Mouse (Mus musculus) neural tube, embryonic 13.5 days (tissue): ENCODE data around the gene Gm42742. TPM values are rescaled to one million over a fixed set of nuclear protein-coding genes. Genes with fewer than 3 reads are reported as not detected.

Source experiments
- ATAC-seq: fragments of 200-750 bp; cut with Nextera tagmentation; 2 replicates; pipeline ENCODE4 v1.8.0; 2017; ENCODE audit warnings: low read depth, mild to moderate bottlenecking, moderate TSS enrichment, moderate library complexity
- H3K27ac ChIP-seq: fragments of 300-500 bp; sonication (generic); replicated peaks from 2 replicates; pipeline ENCODE4 v1.5.1; 2015; ENCODE audit warnings: moderate library complexity, mild to moderate bottlenecking, inconsistent platforms
- H3K27me3 ChIP-seq: fragments of 300-500 bp; sonication (generic); 2 replicates; pipeline ENCODE4 v1.6.1; 2015; ENCODE audit warnings: mild to moderate bottlenecking, inconsistent platforms
- H3K36me3 ChIP-seq: fragments of 300-500 bp; sonication (generic); 2 replicates; pipeline ENCODE4 v1.6.1; 2015; ENCODE audit warnings: mild to moderate bottlenecking, inconsistent platforms
- H3K4me1 ChIP-seq: fragments of 300-500 bp; sonication (generic); replicated peaks from 2 replicates; pipeline ENCODE4 v1.6.1; 2015; ENCODE audit warnings: inconsistent platforms
- H3K4me2 ChIP-seq: fragments of 300-500 bp; sonication (generic); 2 replicates; pipeline ENCODE4 v1.6.1; 2015; ENCODE audit warnings: inconsistent platforms, mild to moderate bottlenecking, moderate library complexity
- H3K4me3 ChIP-seq: fragments of 300-500 bp; sonication (generic); 2 replicates; pipeline ENCODE4 v1.5.1; 2015; ENCODE audit warnings: mild to moderate bottlenecking, inconsistent platforms
- H3K9ac ChIP-seq: fragments of 300-500 bp; sonication (generic); 2 replicates; pipeline ENCODE4 v1.6.1; 2015; ENCODE audit warnings: moderate library complexity, mild to moderate bottlenecking, inconsistent platforms
- H3K9me3 ChIP-seq: fragments of 300-500 bp; sonication (generic); 2 replicates; pipeline ENCODE4 v1.6.1; 2016; ENCODE audit warnings: inconsistent platforms
- WGBS: fragments of 180-500 bp; shearing (Covaris S2); methylation state at CpG from one replicate; pipeline ENCODE4 v1.1.7; 2015; 5-methylcytosine and 5-hydroxymethylcytosine counted together
- polyA plus RNA-seq: library from polyadenylated mRNA; unstranded; fragments of >200 nt; fragmentation: Nextera tagmentation; extraction: Ambion mirVana; gene quantifications from 2 replicates; pipeline ENCODE4 v1.2.1, GENCODE M21; 2015

Gene Gm42742
- polyA plus RNA-seq, 1 experiment from 2014 or later, result 47.8 TPM

GRCm38 (mm10) chr7:127011051-127011450, 9.8 kb downstream of the Gm42742 start:
- no peak overlapping the region for H3K27ac ChIP-seq

DNA sequence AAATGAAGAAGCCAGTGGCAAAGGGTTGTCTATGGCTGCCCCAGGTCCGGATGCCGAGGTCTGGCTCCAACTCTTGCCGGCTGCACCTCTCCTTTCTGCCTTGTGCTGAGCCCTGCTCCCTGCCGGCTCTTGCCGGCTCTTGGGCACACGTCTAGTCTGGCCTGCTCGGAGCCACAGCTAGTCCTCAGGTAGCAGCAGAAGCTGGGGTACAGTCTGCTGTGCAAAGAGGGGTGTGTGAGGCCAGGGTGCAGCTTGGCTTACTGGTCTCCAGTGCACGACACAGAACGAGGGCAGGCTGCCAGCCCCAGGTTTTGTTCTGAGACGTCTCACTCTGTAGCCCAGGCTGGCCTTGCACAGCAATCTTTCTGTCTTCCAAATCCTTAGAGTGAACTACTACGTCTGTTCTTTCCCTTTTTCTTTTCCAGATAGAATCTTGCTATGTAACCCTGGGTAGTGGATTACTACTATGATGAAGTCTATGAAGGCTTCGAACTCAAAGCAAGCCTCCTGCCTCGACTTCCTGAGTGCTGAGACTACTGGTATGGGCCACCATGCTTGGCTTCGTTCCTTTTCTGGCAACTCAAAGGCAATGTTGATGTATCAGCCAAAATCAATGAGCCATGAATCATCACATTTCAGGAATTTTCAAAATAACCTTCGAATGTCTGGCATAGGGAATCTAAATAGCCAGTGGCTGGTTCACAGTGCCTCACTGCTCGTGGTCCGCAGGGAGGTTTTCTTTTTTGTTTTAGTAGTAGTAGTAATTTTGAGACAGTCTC, 11.4 kb downstream of the Gm42742 start:
- Histone ChIP-seq H3K4me1 (peaks cover 25% of the 10 kb centered on the region), H3K9ac (no peak overlapping the region), H3K4me3 (no peak overlapping the region), H3K36me3 (peaks cover 26% of the 10 kb centered on the region), H3K27ac (peak overlapping the region; percentile 63; the same call in 1 of the 2 replicates), H3K9me3 (no peaks in the 10 kb centered on the region), H3K4me2 (no peak overlapping the region), H3K27me3 (no peaks in the 10 kb centered on the region)
- 83% methylated on average over 17 of the region's 17 CpGs for WGBS
- no peak for ATAC-seq

More at GRCm38 (mm10) chr7:127011051-127011450, 9.8 kb downstream of the Gm42742 start:
- no peak for ATAC-seq
- 79% methylated on average over 2 of the region's 2 CpGs for WGBS
- no peak overlapping the region for H3K4me2 ChIP-seq
- peaks cover 38% of the 10 kb centered on the region for H3K36me3 ChIP-seq
- H3K27me3 ChIP-seq, result no peaks in the 10 kb centered on the region
- H3K4me1 ChIP-seq, result peaks cover 40% of the 10 kb centered on the region
- H3K9ac ChIP-seq, result no peak overlapping the region
- no peaks in the 10 kb centered on the region for H3K9me3 ChIP-seq
- no peak overlapping the region for H3K4me3 ChIP-seq

GRCm38 (mm10) chr7:127008239-127009019, 12.5 kb downstream of the Gm42742 start:
- Histone ChIP-seq H3K36me3 (peaks cover 16% of the 10 kb centered on the region), H3K27ac (peak overlapping the region; percentile 63), H3K27me3 (no peaks in the 10 kb centered on the region), H3K4me3 (no peak overlapping the region), H3K4me2 (no peak overlapping the region), H3K9ac (peak overlapping the region; percentile 14; the same call in 1 of the 2 replicates), H3K9me3 (no peaks in the 10 kb centered on the region), H3K4me1 (peaks cover 17% of the 10 kb centered on the region; the same call in 1 of the 2 replicates)
- WGBS, result 54% methylated on average over 9 of the region's 9 CpGs
- 0 out of 2 replicates have a peak, but pooled peaks have one; percentile 68 for ATAC-seq

GRCm38 (mm10) chr7:127007313-127008024, 13.4 kb downstream of the Gm42742 start:
- 80% methylated on average over 6 of the region's 6 CpGs for WGBS
- 0 out of 2 replicates have a peak overlapping the region, but pooled peaks have one; percentile 7 for H3K27ac ChIP-seq

GRCm38 (mm10) chr7:127004122-127004875, 16.6 kb downstream of the Gm42742 start:
- Histone ChIP-seq H3K9me3 (no peaks in the 10 kb centered on the region), H3K4me2 (no peak overlapping the region), H3K9ac (no peak overlapping the region), H3K4me3 (no peak overlapping the region), H3K4me1 (peaks cover 13% of the 10 kb centered on the region; the same call in 1 of the 2 replicates), H3K27ac (no peak overlapping the region), H3K27me3 (no peaks in the 10 kb centered on the region), H3K36me3 (no peaks in the 10 kb centered on the region)
- no peak for ATAC-seq
- 91% methylated on average over 4 of the region's 4 CpGs for WGBS

More at GRCm38 (mm10) chr7:127007313-127008024, 13.4 kb downstream of the Gm42742 start:
- H3K4me2 ChIP-seq, result no peak overlapping the region
- peaks cover 14% of the 10 kb centered on the region; the same call in 1 of the 2 replicates for H3K4me1 ChIP-seq
- H3K9me3 ChIP-seq, result no peaks in the 10 kb centered on the region
- H3K36me3 ChIP-seq, result peaks cover 6% of the 10 kb centered on the region
- H3K27me3 ChIP-seq, result no peaks in the 10 kb centered on the region
- ATAC-seq, result no peak
- no peak overlapping the region for H3K4me3 ChIP-seq
- H3K9ac ChIP-seq, result no peak overlapping the region

GRCm38 (mm10) chr7:127003620-127004019, 17.3 kb downstream of the Gm42742 start:
- Histone ChIP-seq H3K27me3 (no peaks in the 10 kb centered on the region), H3K27ac (no peak overlapping the region), H3K4me2 (no peak overlapping the region), H3K4me1 (peaks cover 6% of the 10 kb centered on the region; the same call in 1 of the 2 replicates), H3K4me3 (no peak overlapping the region), H3K9ac (no peak overlapping the region), H3K9me3 (no peaks in the 10 kb centered on the region), H3K36me3 (no peaks in the 10 kb centered on the region)
- ATAC-seq, result no peak
- 87% methylated on average over 5 of the region's 5 CpGs for WGBS

GRCm38 (mm10) chr7:126999568-126999967, 21.3 kb downstream of the Gm42742 start:
- Histone ChIP-seq H3K27ac (no peak overlapping the region), H3K9me3 (no peaks in the 10 kb centered on the region), H3K4me3 (no peak overlapping the region), H3K36me3 (no peaks in the 10 kb centered on the region), H3K27me3 (no peaks in the 10 kb centered on the region), H3K9ac (no peak overlapping the region), H3K4me1 (no peaks in the 10 kb centered on the region), H3K4me2 (no peak overlapping the region)
- no peak for ATAC-seq
- 86% methylated on average over 10 of the region's 10 CpGs for WGBS

- H3K27me3 ChIP-seq, result no peaks in the 10 kb centered on the region
- no peaks in the 10 kb centered on the region for H3K9me3 ChIP-seq
- no peak for ATAC-seq
- no peaks in the 10 kb centered on the region for H3K36me3 ChIP-seq
- 84% methylated on average over 4 of the region's 4 CpGs for WGBS
- no peak overlapping the region for H3K27ac ChIP-seq
- H3K4me3 ChIP-seq, result no peak overlapping the region
- H3K4me1 ChIP-seq, result no peaks in the 10 kb centered on the region
- no peak overlapping the region for H3K9ac ChIP-seq
- no peak overlapping the region for H3K4me2 ChIP-seq
Measured at GRCm38 (mm10) chr7:126996449-126996848, 24.4 kb downstream of the Gm42742 start.

GRCm38 (mm10) chr7:126988816-126989215, 32.1 kb downstream of the Gm42742 start:
- H3K9me3 ChIP-seq, result no peaks in the 10 kb centered on the region
- no peaks in the 10 kb centered on the region for H3K36me3 ChIP-seq

DNA sequence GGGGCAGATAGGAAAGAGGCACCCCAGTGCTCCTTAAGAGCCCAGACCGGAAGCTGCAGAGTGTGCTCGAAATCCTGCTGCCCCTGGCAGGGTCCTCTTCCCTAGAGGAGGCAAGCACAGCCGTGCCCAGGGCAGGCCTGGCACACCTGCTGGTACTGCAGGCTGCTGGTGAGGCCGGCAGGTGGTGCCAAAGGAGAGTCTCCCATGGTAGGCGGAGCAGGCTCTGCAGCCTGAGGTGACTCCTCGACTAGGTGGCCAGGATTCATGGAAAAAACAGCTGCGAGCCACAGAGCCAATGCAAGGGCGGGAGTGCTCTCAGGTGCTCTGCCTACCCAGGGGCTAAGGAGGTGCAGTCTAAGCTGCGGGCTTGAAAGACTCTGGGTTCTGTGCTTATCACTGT, 34.6 kb downstream of the Gm42742 start:
- no peak for ATAC-seq
- H3K36me3 ChIP-seq, result peaks cover 3% of the 10 kb centered on the region; the same call in 1 of the 2 replicates
- H3K4me3 ChIP-seq, result no peak overlapping the region
- 52% methylated on average over 9 of the region's 9 CpGs for WGBS
- H3K27me3 ChIP-seq, result no peaks in the 10 kb centered on the region
- no peak overlapping the region for H3K27ac ChIP-seq
- H3K4me2 ChIP-seq, result no peak overlapping the region
- no peak overlapping the region for H3K9ac ChIP-seq
- no peaks in the 10 kb centered on the region for H3K4me1 ChIP-seq
- H3K9me3 ChIP-seq, result no peaks in the 10 kb centered on the region

More at GRCm38 (mm10) chr7:126988816-126989215, 32.1 kb downstream of the Gm42742 start:
- Histone ChIP-seq H3K4me1 (no peaks in the 10 kb centered on the region), H3K9ac (no peak overlapping the region), H3K27me3 (no peaks in the 10 kb centered on the region), H3K4me2 (no peak overlapping the region), H3K4me3 (no peak overlapping the region), H3K27ac (no peak overlapping the region)
- 70% methylated on average over 8 of the region's 8 CpGs for WGBS
- ATAC-seq, result no peak
